Mouse (Mus musculus): ENCODE results near the gene Tnfaip8l3. TPM values are rescaled to one million over a fixed set of nuclear protein-coding genes. Genes with fewer than 3 reads are reported as not detected.
"Not testable (repeated sequence)": the region's sequence is repeated elsewhere in the genome, so short reads cannot be mapped to it uniquely, and the experiment has no call there.

The Tnfaip8l3 gene
- 10 to 100 TPM; 27.2 to 30.2 TPM for total RNA-seq (2021)

DNA sequence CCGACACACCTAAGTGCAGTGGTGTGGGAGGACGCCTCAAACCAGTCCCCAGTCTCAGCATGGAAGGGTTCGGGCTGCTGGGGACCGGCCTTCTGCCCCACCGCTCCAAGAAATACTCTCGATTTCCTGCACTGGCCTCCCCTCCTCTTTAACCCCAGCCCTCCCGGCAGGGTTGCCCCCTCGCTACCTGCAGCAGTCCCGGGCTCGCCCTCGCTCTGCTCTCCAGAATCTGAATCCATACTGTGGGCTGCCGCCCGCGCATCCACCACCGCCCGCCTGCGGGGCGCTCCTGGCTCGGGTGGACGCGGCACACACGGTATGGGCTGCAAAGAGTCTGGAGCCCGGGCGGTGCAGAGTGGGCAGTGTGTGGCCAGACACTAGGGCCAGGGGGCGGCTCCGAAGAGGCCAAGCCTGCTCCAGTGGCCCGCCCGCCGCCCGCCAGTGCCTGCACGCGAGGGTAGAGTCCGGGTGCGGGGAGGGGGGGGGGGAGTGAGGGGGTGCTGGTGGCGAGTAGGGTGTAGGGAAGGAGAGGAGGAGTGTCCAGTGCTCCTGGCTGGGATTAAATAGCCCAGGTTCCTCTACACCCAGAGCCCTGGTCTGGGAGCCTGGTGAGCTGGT is at the start of gene Tnfaip8l3:
Tnfaip8l3 (minus strand) TSS at position 357 of the 618 bp plus-strand sequence.
- peak; percentile 39 to 43 for DNase-seq

GRCm38 (mm10) chr9:54112726-54113125 is 44.5 kb upstream of the Tnfaip8l3 start:
- DNase-seq, result no peak

GRCm38 (mm10) chr9:54098636-54099035 is 30.4 kb upstream of the Tnfaip8l3 start:
- no peak for DNase-seq

DNA sequence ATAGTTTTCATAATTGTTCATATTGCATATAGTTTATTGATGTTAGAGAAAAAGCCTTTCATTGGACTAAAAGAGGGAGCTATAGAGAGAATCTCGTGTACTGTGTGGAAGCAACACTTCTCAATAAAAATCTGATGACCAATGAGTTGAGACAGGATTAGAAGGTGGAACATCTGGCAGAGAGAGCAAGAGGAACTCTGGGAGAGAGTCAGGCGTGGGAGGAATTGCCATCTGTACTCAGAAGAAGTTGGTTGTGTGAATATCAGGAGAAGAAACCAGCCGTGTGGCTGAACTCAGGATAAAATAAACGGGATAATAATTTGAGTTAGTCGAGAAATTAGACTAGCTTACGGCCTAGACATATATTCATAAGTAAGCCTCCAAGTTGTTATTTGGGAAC is 28.9 kb upstream of the Tnfaip8l3 start:
- DNase-seq, result no peak

- DNase-seq, result no peak
Observed at GRCm38 (mm10) chr9:54084245-54084644, 16.1 kb upstream of the Tnfaip8l3 start.

DNA sequence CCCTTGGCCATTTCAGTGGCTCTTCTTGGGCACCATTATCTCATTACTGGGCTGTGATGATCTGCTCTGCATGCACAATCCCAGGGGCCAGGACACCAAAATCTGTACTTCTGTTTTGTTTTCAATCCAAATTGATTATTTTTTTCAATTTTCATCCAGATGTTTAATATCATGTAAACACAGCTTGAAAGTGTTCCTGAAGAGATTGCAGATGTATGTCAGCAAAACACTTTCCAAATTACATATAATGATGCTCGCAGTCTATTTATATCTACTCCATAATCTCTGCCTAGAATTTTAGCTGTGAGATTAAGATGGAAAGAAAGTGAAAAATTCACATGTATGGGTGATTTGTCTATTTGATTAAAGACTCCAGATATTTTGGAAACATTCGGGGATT is 9.6 kb upstream of the Tnfaip8l3 start:
- no peak for DNase-seq

- DNase-seq, result no peak
Observed at GRCm38 (mm10) chr9:54074901-54075300, 6.7 kb upstream of the Tnfaip8l3 start.

GRCm38 (mm10) chr9:54073688-54074087 is 5.5 kb upstream of the Tnfaip8l3 start:
- no peak for DNase-seq

DNA sequence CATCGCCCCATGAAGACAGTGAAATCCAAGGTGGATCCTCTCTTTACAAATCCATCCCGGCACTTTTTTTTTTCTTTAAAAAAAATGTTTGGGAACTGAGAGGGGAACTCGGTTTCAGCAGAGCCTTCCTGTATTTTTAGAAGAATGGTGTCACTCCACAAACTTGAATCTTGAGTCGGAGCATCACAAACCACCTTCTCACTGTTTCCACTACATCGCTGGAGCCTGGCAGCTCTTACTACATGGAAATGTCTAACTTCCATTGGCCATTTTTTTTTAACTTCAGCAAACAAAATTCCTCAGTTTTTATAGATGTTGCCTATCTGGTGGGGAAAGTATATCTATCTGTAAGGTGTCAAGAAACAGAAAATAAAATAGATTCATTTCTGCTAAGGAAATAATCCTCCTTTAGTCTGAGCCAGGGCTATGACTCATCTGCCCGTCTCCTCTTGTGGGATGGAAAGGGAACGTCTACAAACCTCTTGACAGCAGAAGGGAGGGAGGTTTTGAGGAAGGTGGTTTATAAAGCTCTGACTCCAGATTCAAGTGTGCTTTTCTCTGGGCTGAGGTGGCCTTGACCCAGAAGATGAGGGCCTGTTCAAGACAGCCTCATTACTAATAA is 3.4 kb upstream of the Tnfaip8l3 start:
- no peak for DNase-seq

- no peak for DNase-seq
Observed at GRCm38 (mm10) chr9:54069204-54069603, 1.0 kb upstream of the Tnfaip8l3 start.

DNA sequence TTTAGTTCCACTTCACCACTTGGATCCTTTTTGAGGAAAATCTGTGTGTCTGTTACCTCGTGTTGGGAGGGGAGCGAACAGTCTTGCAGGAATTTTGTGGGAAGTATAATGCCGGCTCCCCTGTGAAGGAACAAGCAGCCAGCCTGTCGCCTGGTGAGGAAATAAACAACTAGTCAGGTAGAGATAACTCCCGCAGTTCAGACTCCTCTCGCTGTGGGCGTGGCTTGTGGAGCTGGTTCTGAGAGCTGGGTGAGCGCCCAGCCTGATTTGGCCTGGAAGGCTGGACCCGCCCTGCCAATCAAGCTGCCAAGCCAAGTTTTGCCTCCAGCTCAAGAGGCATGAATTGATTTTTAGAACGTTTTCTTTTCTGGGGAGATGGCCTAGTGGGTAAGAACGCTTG is 589 bp upstream of the Tnfaip8l3 start:
- peak; percentile 69 to 73 for DNase-seq

- DNase-seq, result no peak
Observed at GRCm38 (mm10) chr9:54067642-54068031, 551 bp downstream of the Tnfaip8l3 start.

DNA sequence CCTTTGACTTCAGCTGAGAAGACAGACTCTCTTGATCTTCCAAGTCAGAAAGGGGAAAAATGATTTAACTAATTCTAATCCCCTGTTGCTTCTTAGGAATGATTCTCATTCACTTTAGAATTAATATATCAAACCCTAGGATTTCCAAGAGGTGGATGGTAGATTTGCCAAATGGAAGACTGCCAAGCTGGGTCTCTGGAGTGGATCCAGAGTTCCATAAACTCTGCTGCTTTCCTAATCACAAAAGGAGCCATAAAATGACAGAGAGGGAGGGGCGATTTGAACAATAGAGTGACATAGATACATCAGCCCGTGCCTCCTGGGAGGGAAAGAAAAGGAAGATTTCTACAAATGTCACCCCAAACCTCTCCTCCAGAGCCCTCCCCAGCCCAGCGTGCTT is 3.4 kb downstream of the Tnfaip8l3 start:
- no peak for DNase-seq

DNA sequence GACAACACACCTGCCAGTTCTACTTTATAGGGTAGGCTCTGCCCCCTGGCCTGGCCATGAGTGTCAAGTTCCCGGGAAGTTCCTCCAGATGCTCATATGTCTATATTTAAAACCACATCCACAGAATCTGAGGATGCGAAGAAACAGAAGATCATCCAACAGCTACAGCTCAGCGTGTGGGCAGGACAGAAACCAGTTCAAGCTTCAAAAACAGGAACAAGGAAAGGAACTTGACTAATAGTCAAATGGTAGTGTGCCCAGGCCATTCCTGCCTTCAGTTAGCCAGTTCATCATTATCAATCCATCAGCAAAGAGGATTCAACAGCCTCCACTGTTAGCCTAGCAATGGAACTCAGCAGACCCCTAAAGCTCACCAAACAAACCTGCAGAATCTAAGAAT is 4.5 kb downstream of the Tnfaip8l3 start:
- DNase-seq, result no peak

GRCm38 (mm10) chr9:54061666-54062065 is 6.5 kb downstream of the Tnfaip8l3 start:
- no peak for DNase-seq

DNA sequence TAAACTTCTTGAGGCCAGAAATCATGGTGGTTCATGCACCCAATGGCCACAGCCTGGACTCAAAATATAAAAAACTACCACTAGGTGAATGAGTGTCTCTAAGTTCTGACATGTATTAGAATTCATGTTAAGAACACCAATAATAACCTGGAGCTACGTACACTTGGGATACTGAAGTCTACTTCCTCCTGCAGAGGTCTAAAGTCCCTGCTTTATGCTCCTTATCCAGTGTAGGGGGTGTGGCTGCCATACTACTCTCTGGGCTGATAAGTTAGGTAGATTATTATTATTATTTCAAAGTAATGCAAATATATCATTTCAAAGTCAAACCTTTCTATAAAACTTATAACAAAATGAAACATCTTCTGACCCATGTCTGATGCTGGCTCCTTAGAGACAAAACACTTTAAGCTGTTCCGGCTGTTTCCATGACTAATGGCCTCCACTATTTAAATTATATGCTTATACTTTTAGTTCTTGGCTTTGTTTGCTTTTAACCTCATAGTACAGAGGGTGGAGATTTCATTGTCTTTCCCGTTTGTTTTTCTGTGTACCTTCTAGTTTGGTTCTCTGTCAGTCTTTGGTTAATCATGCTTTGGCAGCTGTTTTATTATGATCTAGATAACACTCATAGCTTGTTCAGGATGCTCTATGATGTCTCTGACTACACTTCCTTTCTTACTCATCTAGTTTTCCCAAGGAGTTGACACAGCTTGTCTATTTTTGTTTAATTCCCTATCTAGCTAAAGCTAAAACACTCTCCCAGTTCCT is 16.7 kb downstream of the Tnfaip8l3 start:
- DNase-seq, result no peak

DNA sequence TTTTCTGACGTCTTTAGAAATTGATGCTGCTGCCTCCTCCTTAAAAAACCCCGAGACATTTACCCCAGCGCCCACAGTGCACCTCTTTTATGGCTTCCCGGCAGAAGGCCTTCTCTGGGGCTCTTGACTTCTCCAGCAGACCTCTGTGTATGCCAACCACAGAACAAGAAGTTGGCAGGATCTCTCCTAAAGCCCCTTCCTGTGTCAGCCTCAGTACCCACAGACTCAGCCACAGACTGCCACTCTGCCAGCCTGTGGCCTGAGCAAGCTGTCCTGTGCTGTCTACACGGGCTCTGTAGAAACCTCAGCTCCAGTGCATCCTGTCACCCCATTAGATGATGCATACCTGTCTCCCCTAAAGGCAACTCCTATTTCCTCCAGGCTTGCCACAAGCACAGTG is 19.2 kb downstream of the Tnfaip8l3 start:
- no peak for DNase-seq

GRCm38 (mm10) chr9:54043067-54043466 is 25.1 kb downstream of the Tnfaip8l3 start:
- DNase-seq, result no peak

GRCm38 (mm10) chr9:54037717-54038116 is 30.5 kb downstream of the Tnfaip8l3 start:
- DNase-seq, result peak; percentile 49 to 52

DNA sequence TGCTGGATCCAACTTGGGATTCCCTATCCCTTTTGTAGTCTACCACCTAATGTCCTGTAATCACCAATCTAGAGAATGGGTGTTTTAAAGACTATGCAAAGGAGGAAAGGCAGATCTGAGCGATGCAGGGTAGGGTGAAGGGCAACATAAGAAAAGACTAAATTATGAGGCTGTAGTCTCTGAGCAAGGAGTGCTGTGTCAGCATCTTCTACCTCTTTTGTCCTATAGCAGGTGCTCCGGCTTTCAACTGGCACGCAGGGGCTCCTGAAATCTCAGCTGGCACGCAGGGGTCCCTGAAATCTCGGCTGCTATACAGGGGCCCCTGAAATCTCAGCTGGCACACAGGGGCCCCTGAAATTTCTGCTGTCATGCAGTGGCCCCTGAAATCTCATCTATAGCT is 33.5 kb downstream of the Tnfaip8l3 start:
- no peak for DNase-seq

GRCm38 (mm10) chr9:54022795-54023194 is 45.4 kb downstream of the Tnfaip8l3 start:
- DNase-seq, result no peak

- DNase-seq, result no peak
Observed at GRCm38 (mm10) chr9:53994528-53994927, 73.7 kb downstream of the Tnfaip8l3 start.

DNA sequence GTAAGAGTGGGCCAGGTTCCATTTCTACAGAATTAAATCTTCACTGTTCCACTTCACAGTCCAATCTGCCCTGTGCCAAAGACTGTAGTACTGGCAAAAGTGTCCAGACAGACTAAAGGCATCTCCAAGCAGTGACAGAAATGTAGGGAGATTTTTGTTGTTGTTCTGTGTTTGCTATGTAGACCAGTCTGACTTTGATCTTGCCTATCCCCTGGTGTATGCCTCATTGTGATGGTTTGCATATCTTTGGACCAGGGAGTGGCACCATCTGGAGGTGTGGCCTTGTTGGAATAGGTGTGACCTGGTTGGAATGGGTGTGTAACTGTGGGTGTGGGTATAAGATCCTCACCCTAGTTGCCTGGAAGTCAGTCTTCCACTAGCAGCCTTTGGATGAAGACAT is 75.6 kb downstream of the Tnfaip8l3 start:
- DNase-seq, result not testable (repeated sequence)

- DNase-seq, result peak in 1 of 2 experiments; percentile 27
Observed at GRCm38 (mm10) chr9:53990921-53991320, 77.3 kb downstream of the Tnfaip8l3 start.
